Mouse (Mus musculus) CH12.LX (cell line): Measurements from ENCODE around the gene Dgkq. TPM values are rescaled to one million over a fixed set of nuclear protein-coding genes. Genes with fewer than 3 reads are reported as not detected.

Experiments used
- DNase-seq: peaks from one replicate; pipeline ENCODE4 v3.0.0-alpha.2; 2013; ENCODE audit errors: extremely low read depth
- H3K27ac ChIP-seq: 2 replicates; pipeline ENCODE4 v1.5.1; 2012; ENCODE audit warnings: low read depth, mild to moderate bottlenecking, control low read depth, moderate library complexity; ENCODE audit not compliant: insufficient read depth
- H3K27me3 ChIP-seq: replicated peaks from 2 replicates; pipeline ENCODE3; 2012; ENCODE audit warnings: inconsistent platforms
- H3K36me3 ChIP-seq, 2 experiments: replicated peaks in 1 of 2; 2 replicates each; pipeline versions ENCODE3 to v1.6.1; 2012; ENCODE audit warnings: inconsistent platforms in 1 of 2, low read length in 1 of 2, mild to moderate bottlenecking in 1 of 2, mixed read lengths in 1 of 2, moderate library complexity in 1 of 2; ENCODE audit not compliant: control insufficient read depth in 1 of 2, insufficient read depth in 1 of 2
- H3K4me1 ChIP-seq, 2 experiments: 2 replicates each; pipeline ENCODE4 v1.6.1; 2012; ENCODE audit warnings: inconsistent platforms in 1 of 2, moderate library complexity in 1 of 2; ENCODE audit not compliant: insufficient read depth in 2 of 2, control insufficient read depth in 1 of 2
- H3K4me2 ChIP-seq: 2 replicates; pipeline ENCODE4 v1.6.1; 2012; ENCODE audit warnings: low read depth, mild to moderate bottlenecking, control low read depth; ENCODE audit not compliant: poor library complexity, insufficient read depth, severe bottlenecking
- H3K4me3 ChIP-seq, 3 experiments: fragments of 150-350 bp in 1 of 3; sonication (generic) in 1 of 3; replicated peaks in 1 of 3; 2 replicates each; pipeline versions ENCODE3 to v1.5.1; 2011 to 2012; ENCODE audit warnings: low read depth in 2 of 3, low read length in 2 of 3, mild to moderate bottlenecking in 2 of 3, moderate library complexity in 2 of 3, control low read depth in 1 of 3, improper control_type of control experiment in 1 of 3, inconsistent platforms in 1 of 3, mixed read lengths in 1 of 3; ENCODE audit not compliant: poor library complexity in 1 of 3
- H3K79me2 ChIP-seq: replicated peaks from 2 replicates; pipeline ENCODE4 v1.6.1; 2012; ENCODE audit warnings: mild to moderate bottlenecking, moderate library complexity; ENCODE audit not compliant: control insufficient read depth, poor library complexity, insufficient read depth, severe bottlenecking; ENCODE audit errors: extremely low read depth
- H3K9ac ChIP-seq: 2 replicates; pipeline ENCODE4 v1.6.1; 2012; ENCODE audit warnings: low read depth, mild to moderate bottlenecking, control low read depth, moderate library complexity; ENCODE audit not compliant: insufficient read depth
- H3K9me3 ChIP-seq: replicated peaks from 2 replicates; pipeline ENCODE3; 2012; ENCODE audit warnings: low read length, inconsistent platforms, mixed read lengths
- CHD2 ChIP-seq: IDR thresholded peaks from 2 replicates; pipeline ENCODE4 v1.6.1; 2011; ENCODE audit warnings: low read length, improper control_type of control experiment
- CTCF ChIP-seq, 2 experiments: IDR thresholded peaks in 1 of 2; conservative IDR thresholded peaks in 1 of 2; 2 replicates each; pipeline ENCODE4 v1.5.1; 2011 to 2012; ENCODE audit warnings: low read depth in 2 of 2, low read length in 2 of 2, improper control_type of control experiment in 1 of 2, inconsistent platforms in 1 of 2, mild to moderate bottlenecking in 1 of 2, moderate library complexity in 1 of 2
- E2F4 ChIP-seq: IDR thresholded peaks from 2 replicates; pipeline ENCODE4 v1.6.1; 2011; ENCODE audit warnings: low read depth, low read length, improper control_type of control experiment; ENCODE audit not compliant: insufficient replicate concordance
- ETS1 ChIP-seq: conservative IDR thresholded peaks from 2 replicates; pipeline ENCODE4 v1.6.1; 2012; ENCODE audit warnings: low read depth, mild to moderate bottlenecking, inconsistent platforms, low read length, improper control_type of control experiment, moderate library complexity
- JUN ChIP-seq: IDR thresholded peaks from 2 replicates; pipeline ENCODE4 v1.6.1; 2011; ENCODE audit warnings: low read depth, mild to moderate bottlenecking, low read length, improper control_type of control experiment, moderate library complexity; ENCODE audit not compliant: insufficient read depth
- MXI1 ChIP-seq: IDR thresholded peaks from 2 replicates; pipeline ENCODE4 v1.6.1; 2011; ENCODE audit warnings: mild to moderate bottlenecking, low read depth, low read length, improper control_type of control experiment
- MYC ChIP-seq: IDR thresholded peaks from 2 replicates; pipeline ENCODE4 v1.6.1; 2011; ENCODE audit warnings: low read depth, mild to moderate bottlenecking, improper control_type of control experiment, low read length
- RAD21 ChIP-seq: IDR thresholded peaks from 2 replicates; pipeline ENCODE4 v1.6.1; 2011; ENCODE audit warnings: low read depth, mild to moderate bottlenecking, low read length, improper control_type of control experiment, moderate library complexity
- RCOR1 ChIP-seq: conservative IDR thresholded peaks from 2 replicates; pipeline ENCODE4 v1.6.1; 2012; ENCODE audit warnings: low read depth, mild to moderate bottlenecking, inconsistent platforms, low read length, improper control_type of control experiment
- TBP ChIP-seq: conservative IDR thresholded peaks from 2 replicates; pipeline ENCODE4 v1.6.1; 2011; ENCODE audit warnings: low read depth, low read length, improper control_type of control experiment
- UBTF ChIP-seq: IDR thresholded peaks from 2 replicates; pipeline ENCODE4 v1.6.1; 2012; ENCODE audit warnings: low read depth, mild to moderate bottlenecking, inconsistent platforms, low read length, improper control_type of control experiment, moderate library complexity
- USF2 ChIP-seq: conservative IDR thresholded peaks from 2 replicates; pipeline ENCODE4 v1.6.1; 2011; ENCODE audit warnings: low read depth, low read length, improper control_type of control experiment
- ZKSCAN1 ChIP-seq: IDR thresholded peaks from 2 replicates; pipeline ENCODE4 v1.6.1; 2012; ENCODE audit warnings: low read depth, inconsistent platforms, low read length, improper control_type of control experiment, borderline replicate concordance
- dilution Hi-C: fragments of 300-500 bp; cut with MboI; formaldehyde crosslinking; loops from 2 replicates; pipeline ENCODE4 v1.14.3; 2020; ENCODE audit warnings: low sequenced_read_pairs; ENCODE audit not compliant: extremely low pct_unique_long_range_greater_than_20kb, extremely low pct_ligation_motif_present
- in situ Hi-C: fragments of 300-500 bp; cut with MboI; formaldehyde crosslinking; loops from 3 replicates; pipeline ENCODE4 v1.14.3; 2019; ENCODE audit warnings: low sequenced_read_pairs, low pct_ligation_motif_present, low pct_unique_long_range_greater_than_20kb, mixed read lengths
- polyA plus RNA-seq: library from polyadenylated mRNA; unstranded; fragments of >175 nt; gene quantifications from 2 replicates; pipeline ENCODE4 v1.2.1, GENCODE M21; 2012; ENCODE audit warnings: low read depth; ENCODE audit not compliant: insufficient read length
- total RNA-seq, 2 experiments: library from RNA; depleted of rRNA; stranded (reverse); fragments of 300-350 nt in 1 of 2; fragments of >200 nt in 1 of 2; gene quantifications; 2 replicates each; pipeline ENCODE4 v1.2.3; 2012 to 2014

Gene Dgkq
- total and polyA plus RNA-seq, 3 experiments, result 3.7 to 8.5 (median 4.4) TPM

DNA sequence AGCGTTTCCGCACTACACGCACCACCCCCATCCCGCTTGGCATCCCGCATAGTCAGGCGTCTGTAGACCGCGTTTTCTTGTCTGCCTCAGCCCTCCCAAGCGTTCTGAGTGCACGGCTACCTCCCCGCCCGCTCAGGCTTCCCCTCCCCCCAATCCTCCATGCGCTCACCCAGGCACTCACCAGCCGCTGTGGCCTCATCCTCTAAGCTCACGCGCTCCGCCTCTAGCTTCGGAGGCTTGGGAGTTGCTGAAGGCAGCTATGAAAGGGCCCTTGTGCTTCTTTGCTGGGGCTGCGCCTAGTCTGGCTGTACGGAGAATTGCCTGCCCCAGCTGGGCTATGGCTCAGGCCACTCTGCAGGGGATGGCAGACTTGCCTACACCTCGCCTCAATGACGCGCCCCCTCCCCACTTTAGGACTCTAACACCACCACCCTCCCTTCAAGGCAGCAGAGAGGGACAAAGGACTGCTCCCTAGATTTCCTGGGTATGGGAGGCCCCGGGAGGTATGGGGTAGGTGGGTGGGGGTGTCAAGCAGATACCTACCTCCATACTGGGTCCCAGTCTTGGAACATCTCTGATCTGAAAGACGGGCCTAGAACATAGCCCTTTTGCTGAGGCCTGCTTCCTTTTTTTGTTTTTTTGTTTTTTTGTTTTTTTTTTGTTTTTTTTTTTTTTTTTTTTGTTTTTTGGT is 8.3 kb upstream of the Dgkq start:
- Histone ChIP-seq H3K9me3 (no peaks in the 10 kb centered on the region), H3K9ac (no peak overlapping the region), H3K79me2 (no peaks in the 10 kb centered on the region), H3K27ac (no peak overlapping the region), H3K4me3 (no peak overlapping the region), H3K4me1 (no peaks in the 10 kb centered on the region), H3K4me2 (no peak overlapping the region), H3K36me3 (peaks cover 5 to 61% of the 10 kb centered on the region in 2 experiments), H3K27me3 (no peaks in the 10 kb centered on the region)
- dilution Hi-C loops (no loop called here), in situ Hi-C loops (no loop called here)
- no peak for TF ChIP-seq USF2
- DNase-seq, result no peak

DNA sequence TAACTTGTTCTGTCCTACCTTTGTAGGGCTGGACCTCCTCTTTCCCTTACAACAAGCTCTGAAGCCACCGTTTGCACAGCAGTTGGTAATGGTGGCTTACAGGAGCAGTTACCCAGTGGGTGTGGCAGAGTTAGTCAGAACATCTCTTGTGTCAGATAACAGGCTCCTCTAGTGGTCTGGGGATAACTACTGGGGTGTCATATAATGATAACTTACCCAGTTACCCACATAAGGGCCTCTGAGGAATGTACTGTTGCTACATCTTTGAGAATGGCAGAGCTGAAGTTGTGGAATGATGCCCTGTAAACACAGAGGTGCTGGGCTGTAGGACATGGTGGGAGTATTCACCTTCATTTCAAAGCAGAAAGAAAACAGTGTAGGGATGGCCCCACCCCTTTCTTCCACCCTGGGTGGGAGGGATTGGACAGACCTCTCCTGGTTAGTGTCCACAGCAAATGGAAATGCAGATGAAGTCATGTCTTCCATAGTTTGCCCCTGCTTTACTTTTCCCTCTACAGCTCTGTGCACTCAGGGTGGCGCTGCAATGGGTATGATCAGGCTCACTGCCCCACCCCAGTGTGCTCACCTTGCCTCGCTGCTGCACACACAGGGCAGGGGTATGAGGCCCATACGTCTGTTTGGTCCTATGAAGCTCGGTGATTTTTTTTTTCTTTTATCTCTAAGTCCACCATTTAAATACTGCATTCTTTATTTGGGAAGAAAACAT is 7.5 kb upstream of the Dgkq start:
- Histone ChIP-seq H3K27ac (no peak overlapping the region), H3K4me2 (no peak overlapping the region), H3K4me3 (no peak overlapping the region), H3K27me3 (no peaks in the 10 kb centered on the region), H3K9me3 (no peaks in the 10 kb centered on the region), H3K79me2 (no peaks in the 10 kb centered on the region)
- in situ Hi-C loops, result no loop called here
- TF ChIP-seq CTCF (conservative IDR thresholded peaks at IDR 0.05 in 1 of 2, IDR thresholded peaks at IDR 0.05 in 1 of 2; ENCODE audit: low read depth in 2 of 2, low read length in 2 of 2), result no peak
- no peak for TF ChIP-seq MXI1
- TF ChIP-seq JUN, result no peak
- TF ChIP-seq TBP, result no peak
- TF ChIP-seq RAD21, result no peak
- TF ChIP-seq RCOR1, result no peak
- TF ChIP-seq UBTF, result no peak
- no peak for TF ChIP-seq MYC
- no peak for TF ChIP-seq ETS1
- TF ChIP-seq E2F4, result no peak
- TF ChIP-seq, all 38 proteins: peak for 0
- dilution Hi-C loops, result no loop called here
- Histone ChIP-seq H3K9ac (no peak overlapping the region), H3K4me1 (no peaks in the 10 kb centered on the region), H3K36me3 (peaks cover 9 to 63% of the 10 kb centered on the region in 2 experiments)
- no peak for DNase-seq

DNA sequence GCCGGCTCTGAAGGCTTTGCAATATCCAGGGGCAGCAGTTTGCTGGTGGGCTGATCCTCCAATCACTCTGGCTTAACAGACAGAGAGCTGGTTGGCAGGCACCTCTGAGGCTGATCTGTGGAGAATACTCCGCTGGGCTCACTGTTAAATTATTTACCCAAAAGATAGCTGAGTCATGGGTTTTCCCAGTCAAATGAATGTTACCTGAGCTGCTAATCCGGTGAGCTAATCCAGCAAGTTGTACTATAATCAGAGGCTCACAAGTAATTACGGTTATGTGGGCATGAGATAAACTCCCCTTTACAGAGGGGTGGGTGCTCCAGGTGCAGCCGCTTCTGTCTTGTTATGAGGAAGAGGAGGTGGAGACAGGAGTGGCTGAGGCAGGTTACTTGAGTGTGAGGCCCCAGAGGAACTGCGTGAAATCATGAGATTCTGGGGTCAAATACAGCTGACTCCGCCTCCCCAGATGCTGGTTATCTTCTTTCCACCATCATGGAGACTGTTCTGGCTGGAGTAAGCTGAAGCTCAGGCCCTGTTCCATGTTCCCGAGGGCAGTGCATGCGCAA is 5.9 kb upstream of the Dgkq start, which contains the start of gene Slc26a1:
TSS of gene Slc26a1 (minus strand) at position 319 of the 566 bp plus-strand sequence.
- Histone ChIP-seq H3K4me1 (peaks cover 0 to 8% of the 10 kb centered on the region in 2 experiments; a peak in 2 of 4 replicates), H3K9ac (no peak within 1 kb of the TSS), H3K27me3 (no peaks in the 10 kb centered on the region), H3K4me3 (no peak within 1 kb of the TSS), H3K27ac (no peak within 1 kb of the TSS), H3K9me3 (no peaks in the 10 kb centered on the region), H3K79me2 (no peaks in the 10 kb centered on the region), H3K36me3 (peaks cover 13 to 58% of the 10 kb centered on the region in 2 experiments), H3K4me2 (no peak within 1 kb of the TSS)
- DNase-seq, result no peak
- TF ChIP-seq CHD2, result no peak
- TF ChIP-seq TBP, result no peak
- TF ChIP-seq ZKSCAN1, result no peak
- dilution Hi-C loops, result no loop called here
- in situ Hi-C loops, result no loop called here
